Comparison of ENCODE assay signal across 28 mouse cellular contexts in the genomic region with DNA sequence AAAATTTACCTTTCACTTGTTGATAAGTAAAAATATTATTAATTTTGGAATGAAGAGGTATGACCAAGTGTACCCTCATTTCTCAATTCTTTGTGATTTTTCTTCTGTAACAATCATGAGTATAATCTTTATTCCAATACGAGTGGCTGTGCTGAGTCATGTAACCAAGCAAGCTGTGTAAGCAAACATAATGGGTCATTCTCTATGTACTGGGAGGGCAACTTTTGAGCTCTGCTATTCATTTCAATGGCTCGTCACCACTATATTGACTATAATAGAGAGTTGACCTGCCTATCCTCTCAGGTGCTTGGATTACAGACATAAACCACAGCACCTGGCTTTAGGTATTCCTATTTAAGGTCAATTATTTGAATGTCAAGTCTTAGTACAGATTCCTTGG. TPM values are rescaled to one million over a fixed set of nuclear protein-coding genes. Genes with fewer than 3 reads are reported as not detected.
DNase-seq lines count a peak whose midpoint lies in the region; ATAC-seq and TF ChIP-seq lines count a peak whose summit lies in the region.
"Had no signal": no experiment of that assay in that cellular context is flagged by ENCODE, and none has a peak within 500 bp of the region (broad histone marks: within the 10 kb centered on the region; RNA-seq: fewer than 3 reads in every experiment).

No protein-coding gene starts in this region.

- TF ChIP-seq POLR2A in lung, adult 2 months (IDR thresholded peaks at IDR 0.05; ENCODE audit: borderline replicate concordance, extremely low read depth, low read depth, low read length), result no peak

- no peak overlapping the region for H3K4me3 ChIP-seq in liver, postnatal 0 days (ENCODE audit: low read depth, low read length)
- no peak overlapping the region for H3K4me3 ChIP-seq in lung, adult 2 months (replicated peaks; ENCODE audit: extremely low read depth, low read depth, low read length)
- no peak overlapping the region for H3K4me3 ChIP-seq in forebrain, postnatal 0 days (ENCODE audit: low read depth, low read length)
- H3K4me3 ChIP-seq: embryonic facial prominence, embryonic 13.5 days; embryonic facial prominence, embryonic 15.5 days; erythroblast, embryonic 14.5 days; forebrain, embryonic 10.5 days; forebrain, embryonic 12.5 days had no signal

- ATAC-seq in liver, postnatal 0 days, result peak; percentile 67
- ATAC-seq in forebrain, postnatal 0 days, result no peak
- ATAC-seq: CD4-positive, CD25-positive, alpha-beta regulatory T cell, adult 4 months; forebrain, embryonic 14.5 days; forebrain, embryonic 16.5 days had no signal

- WGBS in liver, postnatal 0 days (ENCODE audit: insufficient replicate concordance), result 57% methylated on average over 2 of the region's 2 CpGs
- WGBS in lung, adult 2 months, result 53% methylated on average over 2 of the region's 2 CpGs
- 58% methylated on average over 2 of the region's 2 CpGs for WGBS in forebrain, postnatal 0 days

- H3K36me3 ChIP-seq in liver, postnatal 0 days (replicated peaks; ENCODE audit: insufficient read depth, low read length), result peaks cover 5% of the 10 kb centered on the region
- H3K36me3 ChIP-seq in forebrain, postnatal 0 days (ENCODE audit: insufficient read depth), result no peaks in the 10 kb centered on the region
- H3K36me3 ChIP-seq: embryonic facial prominence, embryonic 13.5 days; embryonic facial prominence, embryonic 15.5 days; forebrain, embryonic 12.5 days had no signal

- no peak for DNase-seq in liver, postnatal 0 days
- no peak for DNase-seq in liver
- peak; percentile 16 for DNase-seq in lung, postnatal 36 days
- no peak for DNase-seq in lung, adult 2 months
- DNase-seq in Muller cell, postnatal 12 days (ENCODE audit: inconsistent ontology term), result peak; percentile 19
- no peak for DNase-seq in forebrain, postnatal 0 days
- DNase-seq in right cerebral cortex, postnatal 14 days, result no peak
- DNase-seq: adrenal gland, adult 2 months; adrenal gland, postnatal 10 days; adrenal gland, postnatal 25 days; B cell, adult 2 months; cerebellum, adult 11 months; cerebellum, adult 18-20 months; cerebellum, adult 8-10 months; cerebellum, adult 9-11 months; cerebellum, postnatal 14 days; cerebellum, postnatal 36 days; embryo, embryonic 11 days had no signal

- TF ChIP-seq CTCF in liver, postnatal 0 days (IDR thresholded peaks at IDR 0.05; ENCODE audit: low read depth), result no peak
- no peak for TF ChIP-seq CTCF in lung, adult 2 months (IDR thresholded peaks at IDR 0.05; ENCODE audit: insufficient read depth, low read length)
- no peak for TF ChIP-seq CTCF in forebrain, postnatal 0 days (IDR thresholded peaks at IDR 0.05; ENCODE audit: low read depth)

- no peak overlapping the region for H3K9ac ChIP-seq in liver, postnatal 0 days (replicated peaks)
- no peak overlapping the region for H3K9ac ChIP-seq in forebrain, postnatal 0 days
- H3K9ac ChIP-seq: embryonic facial prominence, embryonic 13.5 days; embryonic facial prominence, embryonic 15.5 days; forebrain, embryonic 12.5 days had no signal

- no peaks in the 10 kb centered on the region for H3K4me1 ChIP-seq in liver, postnatal 0 days (ENCODE audit: insufficient read depth)
- no peaks in the 10 kb centered on the region; the same call in 1 of the 2 replicates for H3K4me1 ChIP-seq in lung, adult 2 months (ENCODE audit: control insufficient read depth, insufficient read depth, low read length)
- no peaks in the 10 kb centered on the region for H3K4me1 ChIP-seq in forebrain, postnatal 0 days (ENCODE audit: insufficient read depth)
- H3K4me1 ChIP-seq: embryonic facial prominence, embryonic 15.5 days; forebrain, embryonic 10.5 days had no signal

- no peak overlapping the region for H3K27ac ChIP-seq in liver, postnatal 0 days (ENCODE audit: low read depth)
- H3K27ac ChIP-seq in forebrain, postnatal 0 days (ENCODE audit: low read depth, low read length), result no peak overlapping the region
- H3K27ac ChIP-seq: embryonic facial prominence, embryonic 13.5 days; embryonic facial prominence, embryonic 15.5 days; forebrain, embryonic 10.5 days; forebrain, embryonic 12.5 days had no signal

- H3K27me3 ChIP-seq in liver, postnatal 0 days (ENCODE audit: insufficient read depth, low read length), result no peaks in the 10 kb centered on the region
- H3K27me3 ChIP-seq in forebrain, postnatal 0 days (ENCODE audit: insufficient read depth, low read length), result no peaks in the 10 kb centered on the region
- H3K27me3 ChIP-seq: CH12.LX; embryonic facial prominence, embryonic 13.5 days; embryonic facial prominence, embryonic 15.5 days; forebrain, embryonic 12.5 days had no signal

- TF ChIP-seq EP300 in liver, postnatal 0 days (IDR thresholded peaks at IDR 0.05; ENCODE audit: low read depth), result no peak

- no peaks in the 10 kb centered on the region for H3K9me3 ChIP-seq in liver, postnatal 0 days (ENCODE audit: low read length)
- H3K9me3 ChIP-seq in forebrain, postnatal 0 days (ENCODE audit: low read length), result no peaks in the 10 kb centered on the region
- H3K9me3 ChIP-seq: embryonic facial prominence, embryonic 13.5 days; embryonic facial prominence, embryonic 15.5 days; forebrain, embryonic 10.5 days; forebrain, embryonic 12.5 days; G1E had no signal

- H3K4me2 ChIP-seq in liver, postnatal 0 days (ENCODE audit: low read depth, low read length), result no peak overlapping the region
- no peak overlapping the region for H3K4me2 ChIP-seq in forebrain, postnatal 0 days (ENCODE audit: low read depth)
- H3K4me2 ChIP-seq: embryonic facial prominence, embryonic 13.5 days; embryonic facial prominence, embryonic 15.5 days; forebrain, embryonic 12.5 days had no signal

RNA-seq across cellular contexts. Expression of gene Tlk1, which starts 48.8 kb away (rescaled TPM):
- polyA plus RNA-seq in liver, postnatal 0 days (2015; fragmentation: Nextera tagmentation; extraction: Ambion mirVana), result 23.2 and 25.3 TPM in 2 replicates
- 8.8 and 12.3 TPM in 2 replicates for polyA plus RNA-seq in lung, adult 2 months (2012; rRNA removed)
- 27.8 and 34.3 TPM in 2 replicates for total RNA-seq in forebrain, postnatal 0 days (2014; rRNA removed)
- polyA plus RNA-seq in forebrain, postnatal 0 days (2015; fragmentation: Nextera tagmentation; extraction: Ambion mirVana), result 24.7 and 26.0 TPM in 2 replicates

Comparison
In these comparisons a context has a peak if more than half of its experiments do, and no peak if none do; other contexts are left out.
1. DNase-seq: peak in lung, postnatal 36 days (single experiment) and Muller cell, postnatal 12 days (single experiment); none in liver, postnatal 0 days (single experiment), liver (single experiment), lung, adult 2 months (single experiment), forebrain, postnatal 0 days (single experiment) and right cerebral cortex, postnatal 14 days (single experiment).